Mouse (Mus musculus): Measurements from ENCODE around the gene Stk19. TPM values are rescaled to one million over a fixed set of nuclear protein-coding genes. Genes with fewer than 3 reads are reported as not detected.

Stk19 gene
- polyA plus RNA-seq, 1 experiment from 2014 or later: 33.8 TPM

DNA sequence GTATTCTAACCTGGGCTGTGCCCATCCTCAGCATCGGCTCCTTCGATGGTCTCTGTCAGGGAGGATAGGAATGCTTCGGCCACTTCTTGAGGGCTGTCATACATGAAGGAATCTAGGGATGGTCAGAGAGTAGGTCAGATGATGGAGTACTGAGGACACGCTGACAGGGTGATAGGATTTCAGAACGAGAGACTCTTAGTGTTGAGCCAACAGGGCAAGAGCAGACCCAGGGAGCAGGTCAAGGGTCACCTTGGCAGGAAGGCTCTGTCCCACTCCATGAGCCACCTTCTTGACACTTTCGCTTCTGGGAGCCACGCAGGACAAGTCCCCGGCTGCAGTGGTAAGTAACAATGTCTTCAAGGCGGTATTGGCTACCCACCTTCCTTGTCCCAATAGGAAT, 23.8 kb upstream of the Stk19 start:
- WGBS: 83% methylated on average over 9 of the region's 9 CpGs
- no peak overlapping the region for H3K9ac ChIP-seq

DNA sequence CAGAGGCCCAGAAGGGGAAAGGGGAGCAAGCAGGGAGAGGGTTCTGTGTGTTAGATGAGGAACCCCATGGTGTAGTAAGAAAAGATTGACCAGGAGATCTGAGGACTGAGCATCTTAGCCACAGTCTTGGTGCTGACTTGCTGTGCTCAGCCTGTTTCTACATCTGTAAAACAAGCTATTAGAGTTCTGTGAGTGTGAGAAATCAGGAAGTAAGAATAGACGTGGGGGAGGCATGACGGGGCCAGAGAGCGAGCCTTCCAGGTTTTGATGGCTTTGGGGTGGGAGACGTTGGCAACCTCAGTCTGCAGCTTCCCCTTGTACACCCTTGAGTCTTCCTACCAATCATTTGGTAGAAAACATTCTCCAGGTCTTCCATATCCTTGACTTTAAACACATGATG, 21.9 kb upstream of the Stk19 start:
- Histone ChIP-seq H3K4me3 (replicated peaks) (no peak overlapping the region), H3K27ac (replicated peaks) (no peak overlapping the region), H3K9ac (no peak overlapping the region), H3K27me3 (no peaks in the 10 kb centered on the region), H3K4me2 (replicated peaks) (no peak overlapping the region), H3K36me3 (peaks cover 32% of the 10 kb centered on the region), H3K9me3 (replicated peaks) (no peaks in the 10 kb centered on the region), H3K4me1 (no peaks in the 10 kb centered on the region)
- ATAC-seq (ENCODE audit: insufficient number of reproducible peaks, low FRiP score, low TSS enrichment, low read depth): no peak
- WGBS: 78% methylated on average over 4 of the region's 4 CpGs

More for the DNA sequence above, 23.8 kb upstream of the Stk19 start:
- ATAC-seq (ENCODE audit: insufficient number of reproducible peaks, low FRiP score, low TSS enrichment, low read depth): no peak
- H3K27ac ChIP-seq (replicated peaks): no peak overlapping the region
- H3K27me3 ChIP-seq: no peaks in the 10 kb centered on the region
- no peak overlapping the region for H3K4me3 ChIP-seq (replicated peaks)
- H3K36me3 ChIP-seq: peaks cover 15% of the 10 kb centered on the region
- H3K4me1 ChIP-seq: no peaks in the 10 kb centered on the region
- H3K4me2 ChIP-seq (replicated peaks): no peak overlapping the region
- no peaks in the 10 kb centered on the region for H3K9me3 ChIP-seq (replicated peaks)

- Histone ChIP-seq H3K27me3 (no peaks in the 10 kb centered on the region), H3K9me3 (replicated peaks) (no peaks in the 10 kb centered on the region), H3K4me1 (peaks cover 13% of the 10 kb centered on the region), H3K9ac (no peak overlapping the region), H3K27ac (replicated peaks) (no peak overlapping the region), H3K4me2 (replicated peaks) (no peak overlapping the region), H3K36me3 (peaks cover 45% of the 10 kb centered on the region), H3K4me3 (replicated peaks) (no peak overlapping the region)
- no peak for ATAC-seq (ENCODE audit: insufficient number of reproducible peaks, low FRiP score, low TSS enrichment, low read depth)
- 33% methylated on average over 3 of the region's 3 CpGs for WGBS
These were observed 19.1 kb upstream of the Stk19 start for GRCm38 (mm10) chr17:34855825-34856224.

GRCm38 (mm10) chr17:34854761-34855160, 18.0 kb upstream of the Stk19 start:
- no peak for ATAC-seq (ENCODE audit: insufficient number of reproducible peaks, low FRiP score, low TSS enrichment, low read depth)
- 77% methylated on average over 3 of the region's 3 CpGs for WGBS
- H3K36me3 ChIP-seq: peaks cover 45% of the 10 kb centered on the region
- H3K9me3 ChIP-seq (replicated peaks): no peaks in the 10 kb centered on the region
- H3K9ac ChIP-seq: no peak overlapping the region
- no peak overlapping the region for H3K4me2 ChIP-seq (replicated peaks)
- H3K27me3 ChIP-seq: no peaks in the 10 kb centered on the region
- H3K4me3 ChIP-seq (replicated peaks): no peak overlapping the region
- no peak overlapping the region for H3K27ac ChIP-seq (replicated peaks)
- H3K4me1 ChIP-seq: peaks cover 16% of the 10 kb centered on the region

GRCm38 (mm10) chr17:34853511-34853910, 16.8 kb upstream of the Stk19 start:
- peaks cover 24% of the 10 kb centered on the region for H3K4me1 ChIP-seq
- no peak overlapping the region for H3K9ac ChIP-seq
- H3K9me3 ChIP-seq (replicated peaks): no peaks in the 10 kb centered on the region
- H3K4me3 ChIP-seq (replicated peaks): no peak overlapping the region
- no peak overlapping the region for H3K27ac ChIP-seq (replicated peaks)
- H3K4me2 ChIP-seq (replicated peaks): no peak overlapping the region
- peaks cover 45% of the 10 kb centered on the region for H3K36me3 ChIP-seq
- no peaks in the 10 kb centered on the region for H3K27me3 ChIP-seq
- ATAC-seq (ENCODE audit: insufficient number of reproducible peaks, low FRiP score, low TSS enrichment, low read depth): no peak
- 57% methylated on average over 8 of the region's 8 CpGs for WGBS

GRCm38 (mm10) chr17:34850517-34851125, 13.9 kb upstream of the Stk19 start:
- H3K9me3 ChIP-seq (replicated peaks): no peaks in the 10 kb centered on the region
- peak overlapping the region; percentile 98 for H3K4me3 ChIP-seq (replicated peaks)
- peak overlapping the region; percentile 98 for H3K9ac ChIP-seq
- H3K4me2 ChIP-seq (replicated peaks): peak overlapping the region; percentile 94
- ATAC-seq (ENCODE audit: insufficient number of reproducible peaks, low FRiP score, low TSS enrichment, low read depth): no peak
- 0 out of 2 replicates have a peak overlapping the region, but pooled peaks have one; percentile 51 for H3K27ac ChIP-seq (replicated peaks)
- H3K36me3 ChIP-seq: peaks cover 55% of the 10 kb centered on the region
- no peaks in the 10 kb centered on the region for H3K27me3 ChIP-seq
- under 1% methylated on average over 25 of the region's 25 CpGs for WGBS
- peaks cover 24% of the 10 kb centered on the region for H3K4me1 ChIP-seq

GRCm38 (mm10) chr17:34849722-34850516, 13.2 kb upstream of the Stk19 start, which contains the start of the genes Skiv2l and Nelfe:
Gene Skiv2l (minus strand): TSS chr17:34850210.
Gene Nelfe (plus strand): TSS chr17:34850391.
- peak within 1 kb of the TSS; percentile 98 for H3K4me3 ChIP-seq (replicated peaks)
- peak; percentile 97 for ATAC-seq (ENCODE audit: insufficient number of reproducible peaks, low FRiP score, low TSS enrichment, low read depth)
- no peaks in the 10 kb centered on the region for H3K27me3 ChIP-seq
- no peaks in the 10 kb centered on the region for H3K9me3 ChIP-seq (replicated peaks)
- H3K4me2 ChIP-seq (replicated peaks): peak within 1 kb of the TSS; percentile 94
- H3K9ac ChIP-seq: peak within 1 kb of the TSS; percentile 98
- peaks cover 57% of the 10 kb centered on the region for H3K36me3 ChIP-seq
- 0 out of 2 replicates have a peak within 1 kb of the TSS, but pooled peaks have one; percentile 51 for H3K27ac ChIP-seq (replicated peaks)
- under 1% methylated on average over 59 of the region's 65 CpGs for WGBS
- peaks cover 24% of the 10 kb centered on the region for H3K4me1 ChIP-seq

- Histone ChIP-seq H3K27ac (replicated peaks) (no peak overlapping the region), H3K9ac (no peak overlapping the region), H3K27me3 (no peaks in the 10 kb centered on the region), H3K4me3 (replicated peaks) (no peak overlapping the region), H3K9me3 (replicated peaks) (no peaks in the 10 kb centered on the region), H3K4me2 (replicated peaks) (no peak overlapping the region), H3K36me3 (peaks cover 60% of the 10 kb centered on the region), H3K4me1 (peaks cover 24% of the 10 kb centered on the region)
- no peak for ATAC-seq (ENCODE audit: insufficient number of reproducible peaks, low FRiP score, low TSS enrichment, low read depth)
- 89% methylated on average over 7 of the region's 7 CpGs for WGBS
These were observed 10.9 kb upstream of the Stk19 start for GRCm38 (mm10) chr17:34847615-34848014.

DNA sequence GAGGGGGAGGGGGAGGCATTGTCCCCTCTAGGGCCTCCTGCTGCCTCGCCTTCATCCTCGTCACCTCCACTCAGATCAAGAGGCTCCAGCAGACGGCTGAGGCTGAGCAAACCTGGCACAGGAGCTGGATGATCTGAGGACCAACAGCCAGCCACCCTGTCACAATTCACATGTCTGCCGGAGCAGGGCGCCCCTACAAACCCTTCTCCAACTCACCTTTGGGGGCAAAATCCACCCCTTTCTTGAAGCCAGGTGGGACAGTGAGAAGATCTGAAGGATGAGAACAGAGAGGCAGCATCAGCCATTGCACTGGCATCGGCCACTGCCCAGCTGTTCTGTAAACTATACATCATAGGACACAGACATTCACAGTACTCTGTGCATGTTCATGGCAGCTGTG, 10.4 kb upstream of the Stk19 start:
- H3K9me3 ChIP-seq (replicated peaks): no peaks in the 10 kb centered on the region
- peaks cover 60% of the 10 kb centered on the region for H3K36me3 ChIP-seq
- no peak overlapping the region for H3K9ac ChIP-seq
- ATAC-seq (ENCODE audit: insufficient number of reproducible peaks, low FRiP score, low TSS enrichment, low read depth): no peak
- H3K4me1 ChIP-seq: peaks cover 23% of the 10 kb centered on the region
- H3K4me3 ChIP-seq (replicated peaks): no peak overlapping the region
- WGBS: 83% methylated on average over 6 of the region's 6 CpGs
- no peak overlapping the region for H3K27ac ChIP-seq (replicated peaks)
- H3K4me2 ChIP-seq (replicated peaks): no peak overlapping the region
- no peaks in the 10 kb centered on the region for H3K27me3 ChIP-seq

GRCm38 (mm10) chr17:34844884-34845283, 8.1 kb upstream of the Stk19 start:
- Histone ChIP-seq H3K9me3 (replicated peaks) (no peaks in the 10 kb centered on the region), H3K27me3 (no peaks in the 10 kb centered on the region), H3K27ac (replicated peaks) (no peak overlapping the region), H3K4me3 (replicated peaks) (no peak overlapping the region), H3K4me1 (peaks cover 7% of the 10 kb centered on the region), H3K36me3 (peaks cover 82% of the 10 kb centered on the region), H3K4me2 (replicated peaks) (no peak overlapping the region), H3K9ac (no peak overlapping the region)
- no peak for ATAC-seq (ENCODE audit: insufficient number of reproducible peaks, low FRiP score, low TSS enrichment, low read depth)
- WGBS: 93% methylated on average over 13 of the region's 13 CpGs

GRCm38 (mm10) chr17:34840736-34841307, 4.1 kb upstream of the Stk19 start:
- Histone ChIP-seq H3K4me3 (replicated peaks) (no peak overlapping the region), H3K9ac (no peak overlapping the region), H3K4me2 (replicated peaks) (no peak overlapping the region), H3K36me3 (peaks cover 73% of the 10 kb centered on the region), H3K27me3 (no peaks in the 10 kb centered on the region), H3K27ac (replicated peaks) (no peak overlapping the region), H3K4me1 (peaks cover 20% of the 10 kb centered on the region), H3K9me3 (replicated peaks) (no peaks in the 10 kb centered on the region)
- no peak for ATAC-seq (ENCODE audit: insufficient number of reproducible peaks, low FRiP score, low TSS enrichment, low read depth)
- 82% methylated on average over 6 of the region's 6 CpGs for whole genome bisulfite sequencing
